Mouse (Mus musculus) small intestine, adult 2 months (tissue): ENCODE measurements around the gene Mat2a. TPM values are rescaled to one million over a fixed set of nuclear protein-coding genes. Genes with fewer than 3 reads are reported as not detected.

Experiments
- H3K27ac ChIP-seq: fragments of 200-500 bp; 2 replicates; pipeline ENCODE4 v1.5.1; 2012; ENCODE audit warnings: low read depth, low read length, control low read depth, inconsistent platforms; ENCODE audit not compliant: insufficient read depth
- H3K27me3 ChIP-seq: fragments of 200-500 bp; 2 replicates; pipeline ENCODE4 v1.6.1; 2012; ENCODE audit warnings: mild to moderate bottlenecking, moderate library complexity, low read length, inconsistent platforms; ENCODE audit not compliant: control insufficient read depth, insufficient read depth
- H3K36me3 ChIP-seq: fragments of 200-500 bp; 2 replicates; pipeline ENCODE4 v1.6.1; 2012; ENCODE audit warnings: mild to moderate bottlenecking, low read length, control low read depth, inconsistent platforms; ENCODE audit not compliant: control insufficient read depth, insufficient read depth
- H3K4me1 ChIP-seq: fragments of 200-500 bp; 2 replicates; pipeline ENCODE4 v1.6.1; 2012; ENCODE audit warnings: low read length, inconsistent platforms, mixed read lengths; ENCODE audit not compliant: control insufficient read depth, insufficient read depth, insufficient read length
- H3K4me3 ChIP-seq: fragments of 200-500 bp; 2 replicates; pipeline ENCODE4 v1.5.1; 2012; ENCODE audit warnings: low read depth, mild to moderate bottlenecking, control low read depth, inconsistent platforms, low read length, moderate library complexity
- CTCF ChIP-seq: fragments of 200-500 bp; IDR thresholded peaks from 2 replicates; pipeline ENCODE4 v1.5.1; 2012; ENCODE audit warnings: low read depth, mild to moderate bottlenecking, control low read depth, inconsistent platforms, low read length, moderate library complexity, mixed read lengths; ENCODE audit not compliant: insufficient replicate concordance, insufficient read length; ENCODE audit errors: extremely low read depth
- POLR2A ChIP-seq: fragments of 200-500 bp; IDR thresholded peaks from 2 replicates; pipeline ENCODE4 v1.6.1; 2012; ENCODE audit warnings: low read depth, mild to moderate bottlenecking, control low read depth, inconsistent platforms, low read length, moderate library complexity
- WGBS: fragments of 180-500 bp; shearing (Covaris S2); methylation state at CpG from one replicate; pipeline ENCODE4 v1.1.7; 2018; 5-methylcytosine and 5-hydroxymethylcytosine counted together
- polyA plus RNA-seq: library from polyadenylated mRNA; depleted of rRNA; stranded (reverse); fragments of >200 nt; gene quantifications from 2 replicates; pipeline ENCODE4 v1.2.3, GENCODE M21; 2012

Gene Mat2a
- polyA plus RNA-seq, 1 experiment = 19.5 TPM

GRCm38 (mm10) chr6:72415181-72415580 is 24.2 kb downstream of the Mat2a start:
- H3K27me3 ChIP-seq = no peaks in the 10 kb centered on the region
- H3K4me1 ChIP-seq = no peaks in the 10 kb centered on the region
- TF ChIP-seq CTCF (no peak), POLR2A (no peak)
- no peak overlapping the region for H3K27ac ChIP-seq
- H3K36me3 ChIP-seq = peaks cover 18% of the 10 kb centered on the region
- peak overlapping the region; percentile 2; the same call in 1 of the 2 replicates for H3K4me3 ChIP-seq
- 70% methylated on average over 5 of the region's 5 CpGs for WGBS

DNA sequence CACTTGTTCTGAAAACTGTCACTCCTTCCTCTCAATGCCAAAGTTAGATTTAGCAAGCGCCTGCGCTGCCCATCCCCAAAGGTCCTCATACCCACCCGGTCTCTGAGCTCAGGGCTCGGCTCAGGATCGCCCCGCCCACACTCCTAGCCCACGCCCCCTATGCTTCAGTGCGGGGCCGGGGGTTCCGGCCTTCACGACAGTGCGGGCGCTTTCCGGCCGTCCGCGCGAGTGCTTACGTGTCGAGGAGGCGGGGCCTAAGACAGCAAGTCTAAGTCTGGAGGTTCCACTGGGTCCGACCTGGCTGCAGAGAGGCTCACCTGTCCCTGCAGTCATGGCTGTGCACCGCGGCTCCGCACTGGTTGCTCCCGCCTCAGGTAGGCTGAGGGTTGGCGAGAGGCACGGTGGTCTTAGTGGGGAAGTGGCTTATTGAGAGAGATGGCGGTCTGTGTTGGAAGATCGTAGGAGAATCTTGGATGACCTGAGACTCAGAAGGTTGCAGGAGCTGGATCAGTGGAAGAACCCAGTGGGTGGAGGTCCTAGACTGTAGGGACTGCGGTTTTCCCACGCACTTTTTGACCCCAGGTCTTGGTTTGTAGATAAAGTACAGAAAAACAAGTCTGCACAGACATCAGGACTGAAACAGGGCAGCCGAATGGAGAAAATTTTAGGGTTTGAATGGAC is 25.1 kb downstream of the Mat2a start, which contains the start of gene Ggcx:
Ggcx (plus strand) TSS at position 233 of the 681 bp plus-strand sequence.
- TF ChIP-seq POLR2A = peak; percentile 95
- TF ChIP-seq CTCF = no peak
- Histone ChIP-seq H3K36me3 (peaks cover 14% of the 10 kb centered on the region), H3K27ac (peak within 1 kb of the TSS; percentile 34), H3K4me1 (no peaks in the 10 kb centered on the region), H3K27me3 (no peaks in the 10 kb centered on the region), H3K4me3 (peak within 1 kb of the TSS; percentile 75)
- WGBS = under 1% methylated on average over 33 of the region's 33 CpGs

DNA sequence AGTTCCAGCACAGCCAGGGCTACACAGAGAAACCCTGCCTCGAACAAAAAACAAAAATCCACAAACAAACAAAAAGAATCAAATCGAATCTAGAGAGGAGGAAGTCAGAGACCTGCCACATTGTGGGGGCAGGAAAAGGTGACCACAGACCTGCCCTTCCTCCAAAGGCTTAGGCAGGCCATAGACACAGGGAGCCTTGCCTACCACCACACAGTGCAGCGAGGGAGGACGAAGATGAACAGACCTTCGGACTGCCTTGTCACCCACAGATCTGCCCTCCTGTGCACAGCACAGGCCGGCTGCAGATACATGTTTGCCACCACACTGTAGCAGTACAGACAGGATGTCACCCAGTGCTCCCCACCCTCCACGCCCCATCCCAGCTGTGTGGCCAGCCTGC is 28.8 kb downstream of the Mat2a start:
- Histone ChIP-seq H3K27ac (no peak overlapping the region), H3K4me1 (no peaks in the 10 kb centered on the region), H3K36me3 (no peaks in the 10 kb centered on the region), H3K4me3 (no peak overlapping the region), H3K27me3 (no peaks in the 10 kb centered on the region)
- TF ChIP-seq CTCF (no peak), POLR2A (no peak)
- WGBS = 74% methylated on average over 7 of the region's 7 CpGs

GRCm38 (mm10) chr6:72410003-72410402 is 29.4 kb downstream of the Mat2a start:
- TF ChIP-seq POLR2A = no peak
- TF ChIP-seq CTCF = no peak
- H3K27me3 ChIP-seq = no peaks in the 10 kb centered on the region
- WGBS = 21% methylated on average over 1 of the region's 1 CpGs

GRCm38 (mm10) chr6:72409567-72409966 is 29.8 kb downstream of the Mat2a start:
- no peaks in the 10 kb centered on the region for H3K4me1 ChIP-seq
- peak; percentile 35; the same call in 1 of the 2 replicates for TF ChIP-seq CTCF
- no peak for TF ChIP-seq POLR2A
- H3K4me3 ChIP-seq = no peak overlapping the region
- H3K27ac ChIP-seq = no peak overlapping the region
- 8% methylated on average over 3 of the region's 3 CpGs for WGBS
- no peaks in the 10 kb centered on the region for H3K27me3 ChIP-seq
- no peaks in the 10 kb centered on the region for H3K36me3 ChIP-seq

More at GRCm38 (mm10) chr6:72410003-72410402, 29.4 kb downstream of the Mat2a start:
- H3K4me1 ChIP-seq = no peaks in the 10 kb centered on the region
- no peaks in the 10 kb centered on the region for H3K36me3 ChIP-seq
- no peak overlapping the region for H3K27ac ChIP-seq
- H3K4me3 ChIP-seq = no peak overlapping the region

DNA sequence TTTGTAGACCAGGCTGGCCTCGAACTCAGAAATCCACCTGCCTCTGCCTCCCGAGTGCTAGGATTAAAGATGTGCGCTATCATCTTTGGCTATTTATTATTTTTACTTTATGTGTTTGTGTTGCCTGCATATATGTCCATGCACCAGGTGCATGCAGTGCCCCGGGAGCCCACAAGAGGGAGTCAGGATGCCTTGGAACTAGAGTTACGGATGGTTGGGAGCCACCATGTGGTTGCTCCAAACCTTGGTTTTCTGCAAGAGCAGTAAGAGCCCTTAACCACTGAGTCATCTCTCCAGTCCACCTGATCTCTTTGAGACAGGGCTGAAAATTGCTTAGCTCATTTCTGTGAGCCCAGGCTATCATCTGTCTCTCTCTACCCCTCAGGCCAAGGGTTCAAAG is 32.2 kb downstream of the Mat2a start:
- H3K27ac ChIP-seq = no peak overlapping the region
- H3K4me3 ChIP-seq = no peak overlapping the region
- no peaks in the 10 kb centered on the region for H3K36me3 ChIP-seq
- TF ChIP-seq CTCF (peak; percentile 95), POLR2A (no peak)
- no peaks in the 10 kb centered on the region for H3K27me3 ChIP-seq
- no peaks in the 10 kb centered on the region for H3K4me1 ChIP-seq
- WGBS = 6% methylated on average over 5 of the region's 5 CpGs

GRCm38 (mm10) chr6:72405356-72405755 is 34.0 kb downstream of the Mat2a start:
- no peaks in the 10 kb centered on the region for H3K4me1 ChIP-seq
- no peaks in the 10 kb centered on the region for H3K36me3 ChIP-seq
- no peak overlapping the region for H3K27ac ChIP-seq
- no peak overlapping the region for H3K4me3 ChIP-seq
- 83% methylated on average over 7 of the region's 7 CpGs for WGBS
- no peaks in the 10 kb centered on the region for H3K27me3 ChIP-seq
- TF ChIP-seq POLR2A (no peak), CTCF (no peak)

GRCm38 (mm10) chr6:72401875-72402274 is 37.5 kb downstream of the Mat2a start:
- Histone ChIP-seq H3K36me3 (no peaks in the 10 kb centered on the region), H3K4me3 (no peak overlapping the region), H3K4me1 (no peaks in the 10 kb centered on the region), H3K27me3 (no peaks in the 10 kb centered on the region), H3K27ac (no peak overlapping the region)
- TF ChIP-seq CTCF (peak; percentile 88; the same call in 1 of the 2 replicates), POLR2A (no peak)
- 9% methylated on average over 7 of the region's 7 CpGs for WGBS
